Mouse (Mus musculus) bone marrow, adult 2 months (tissue): ENCODE data around the gene Opalin.

ENCODE experiments used
- CTCF ChIP-seq: fragments of 200-500 bp; IDR thresholded peaks from 2 replicates; pipeline ENCODE4 v1.5.1; 2011; ENCODE audit warnings: low read length, control low read depth; ENCODE audit not compliant: control insufficient read depth, insufficient read depth
- POLR2A ChIP-seq: fragments of 200-500 bp; IDR thresholded peaks from 2 replicates; pipeline ENCODE4 v1.6.1; 2011; ENCODE audit warnings: low read depth, mild to moderate bottlenecking, control low read depth, low read length, borderline replicate concordance; ENCODE audit not compliant: control insufficient read depth

GRCm38 (mm10) chr19:41053530-41053929, 23.4 kb downstream of the Opalin start:
- TF ChIP-seq CTCF (peak; percentile 78), POLR2A (no peak)
